Mouse (Mus musculus): ENCODE measurements at regions not wholly inside any gene's neighbourhood (a gene's known extent, or its start where the extent isn't known, plus 50 kb on each side); places are given as distances from the start of the nearest gene placed in this dataset.

- WGBS, result 78% methylated on average over 3 of the region's 3 CpGs
- no peak for ATAC-seq
Measured at GRCm38 (mm10) chr1:57512516-57512915, 105.6 kb upstream of the Tyw5 start.

GRCm38 (mm10) chr1:57525965-57526364 lies 119.1 kb upstream of the Tyw5 start:
- 90% methylated on average over 4 of the region's 4 CpGs for WGBS
- Histone ChIP-seq H3K27me3 (no peaks in the 10 kb centered on the region), H3K36me3 (no peaks in the 10 kb centered on the region), H3K9me3 (no peaks in the 10 kb centered on the region), H3K4me3 (replicated peaks) (no peak overlapping the region), H3K9ac (replicated peaks) (no peak overlapping the region), H3K4me1 (replicated peaks) (0 out of 2 replicates have a peak, but pooled peaks cover 4% of the 10 kb centered on the region), H3K4me2 (replicated peaks) (no peak overlapping the region), H3K27ac (no peak overlapping the region)
- ATAC-seq, result no peak

More at GRCm38 (mm10) chr1:57512516-57512915, 105.6 kb upstream of the Tyw5 start:
- no peak overlapping the region for H3K4me2 ChIP-seq (replicated peaks)
- no peaks in the 10 kb centered on the region for H3K9me3 ChIP-seq
- no peaks in the 10 kb centered on the region for H3K36me3 ChIP-seq
- H3K27ac ChIP-seq, result no peak overlapping the region
- H3K4me3 ChIP-seq (replicated peaks), result no peak overlapping the region
- H3K9ac ChIP-seq (replicated peaks), result no peak overlapping the region
- no peaks in the 10 kb centered on the region for H3K27me3 ChIP-seq
- no peaks in the 10 kb centered on the region for H3K4me1 ChIP-seq (replicated peaks)

DNA sequence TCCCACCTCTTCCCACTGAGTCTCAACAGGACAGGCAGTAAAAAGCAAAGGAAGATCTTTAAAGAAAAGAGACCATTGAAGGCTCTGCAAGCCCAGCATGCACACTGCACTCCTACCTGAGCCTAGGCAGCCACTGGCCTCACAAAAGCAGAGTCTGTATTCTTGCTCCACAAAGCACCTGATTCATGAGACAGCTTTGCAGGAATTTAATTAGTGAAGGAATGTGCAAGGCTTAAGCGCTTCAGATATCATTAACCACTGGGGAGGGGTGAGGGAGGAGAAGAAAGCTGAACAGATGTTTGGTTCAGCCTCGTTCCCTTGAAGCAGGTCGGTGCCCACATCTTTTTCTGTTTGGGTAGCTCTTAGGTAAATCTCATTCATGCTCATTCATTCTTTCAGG lies 121.8 kb upstream of the Tyw5 start:
- WGBS, result 29% methylated on average over 3 of the region's 3 CpGs
- ATAC-seq, result no peak

DNA sequence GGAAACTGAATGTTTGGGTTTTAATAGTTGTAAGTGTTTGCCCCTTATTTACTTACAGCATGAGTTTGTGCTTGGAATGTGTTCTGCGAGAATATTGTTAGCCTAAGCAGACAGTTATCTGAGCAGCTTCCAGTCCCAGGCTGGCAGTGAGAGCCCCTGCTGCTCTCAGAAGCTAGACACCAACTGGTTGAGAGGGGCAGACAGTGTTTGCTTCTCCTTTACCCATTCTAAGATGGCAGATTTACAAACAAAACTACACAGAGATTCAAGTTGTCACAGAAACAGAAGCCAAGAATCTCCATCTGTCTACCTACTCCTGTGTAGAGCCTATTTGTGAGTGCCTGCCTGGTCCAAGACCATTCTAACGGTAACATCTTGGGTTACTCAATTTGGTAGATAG lies 122.4 kb upstream of the Tyw5 start:
- no peak for ATAC-seq
- Histone ChIP-seq H3K9ac (replicated peaks) (no peak overlapping the region), H3K4me3 (replicated peaks) (no peak overlapping the region), H3K27ac (no peak overlapping the region), H3K27me3 (no peaks in the 10 kb centered on the region), H3K36me3 (no peaks in the 10 kb centered on the region), H3K4me2 (replicated peaks) (no peak overlapping the region), H3K4me1 (replicated peaks) (0 out of 2 replicates have a peak, but pooled peaks cover 4% of the 10 kb centered on the region), H3K9me3 (no peaks in the 10 kb centered on the region)
- WGBS, result 80% methylated on average over 2 of the region's 2 CpGs

More for the DNA sequence above, 121.8 kb upstream of the Tyw5 start:
- Histone ChIP-seq H3K27ac (no peak overlapping the region), H3K9me3 (no peaks in the 10 kb centered on the region), H3K9ac (replicated peaks) (no peak overlapping the region), H3K27me3 (no peaks in the 10 kb centered on the region), H3K4me1 (replicated peaks) (0 out of 2 replicates have a peak, but pooled peaks cover 4% of the 10 kb centered on the region), H3K36me3 (no peaks in the 10 kb centered on the region), H3K4me2 (replicated peaks) (no peak overlapping the region), H3K4me3 (replicated peaks) (no peak overlapping the region)

DNA sequence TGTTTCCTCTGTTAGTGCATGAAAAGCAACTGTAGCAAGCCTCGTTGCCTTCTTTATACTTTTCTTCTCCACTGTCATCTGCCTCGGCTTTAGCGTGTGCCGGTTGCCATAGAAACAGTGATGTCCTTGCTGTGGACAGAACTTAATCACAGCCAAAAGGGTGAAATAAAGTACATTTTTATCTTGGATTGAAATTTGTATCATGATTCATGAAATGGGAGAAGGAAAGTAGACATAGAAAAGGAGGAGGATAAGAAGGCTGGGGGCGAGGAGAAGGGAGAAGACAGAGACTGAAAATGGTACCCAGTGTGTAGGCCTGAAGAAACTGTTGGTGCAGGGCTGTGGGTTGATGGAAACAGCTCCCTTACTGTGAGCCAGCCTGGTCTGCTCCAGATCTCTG lies 130.5 kb upstream of the Tyw5 start:
- Histone ChIP-seq H3K4me2 (replicated peaks) (no peak overlapping the region), H3K4me1 (replicated peaks) (no peaks in the 10 kb centered on the region), H3K9ac (replicated peaks) (no peak overlapping the region), H3K27me3 (no peaks in the 10 kb centered on the region), H3K9me3 (no peaks in the 10 kb centered on the region), H3K27ac (no peak overlapping the region), H3K4me3 (replicated peaks) (no peak overlapping the region), H3K36me3 (no peaks in the 10 kb centered on the region)
- ATAC-seq, result no peak
- WGBS, result 59% methylated on average over 5 of the region's 5 CpGs

DNA sequence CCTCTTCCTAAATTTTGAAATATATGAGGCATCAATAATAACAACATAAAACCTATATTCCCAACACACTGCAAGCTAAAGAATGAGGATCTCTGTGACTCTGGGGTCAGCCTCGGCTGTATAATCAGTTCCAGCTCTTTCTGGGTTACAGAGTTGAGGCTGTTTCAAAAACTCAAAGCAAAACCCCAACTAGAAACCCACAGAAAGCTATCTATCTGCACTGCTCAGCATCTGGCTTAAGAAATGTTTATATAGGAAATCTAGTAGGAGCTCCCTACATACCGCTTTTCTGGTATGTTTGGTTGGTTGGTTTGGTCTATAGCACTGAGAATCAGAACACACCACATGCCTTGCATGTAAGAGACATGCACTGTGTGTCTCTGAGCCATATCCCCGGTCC lies 137.8 kb upstream of the Tyw5 start:
- Histone ChIP-seq H3K9ac (replicated peaks) (no peak overlapping the region), H3K27me3 (no peaks in the 10 kb centered on the region), H3K4me2 (replicated peaks) (no peak overlapping the region), H3K9me3 (no peaks in the 10 kb centered on the region), H3K27ac (no peak overlapping the region), H3K4me3 (replicated peaks) (no peak overlapping the region), H3K36me3 (no peaks in the 10 kb centered on the region), H3K4me1 (replicated peaks) (peaks cover 17% of the 10 kb centered on the region)
- ATAC-seq, result no peak
- WGBS, result 83% methylated on average over 3 of the region's 3 CpGs

DNA sequence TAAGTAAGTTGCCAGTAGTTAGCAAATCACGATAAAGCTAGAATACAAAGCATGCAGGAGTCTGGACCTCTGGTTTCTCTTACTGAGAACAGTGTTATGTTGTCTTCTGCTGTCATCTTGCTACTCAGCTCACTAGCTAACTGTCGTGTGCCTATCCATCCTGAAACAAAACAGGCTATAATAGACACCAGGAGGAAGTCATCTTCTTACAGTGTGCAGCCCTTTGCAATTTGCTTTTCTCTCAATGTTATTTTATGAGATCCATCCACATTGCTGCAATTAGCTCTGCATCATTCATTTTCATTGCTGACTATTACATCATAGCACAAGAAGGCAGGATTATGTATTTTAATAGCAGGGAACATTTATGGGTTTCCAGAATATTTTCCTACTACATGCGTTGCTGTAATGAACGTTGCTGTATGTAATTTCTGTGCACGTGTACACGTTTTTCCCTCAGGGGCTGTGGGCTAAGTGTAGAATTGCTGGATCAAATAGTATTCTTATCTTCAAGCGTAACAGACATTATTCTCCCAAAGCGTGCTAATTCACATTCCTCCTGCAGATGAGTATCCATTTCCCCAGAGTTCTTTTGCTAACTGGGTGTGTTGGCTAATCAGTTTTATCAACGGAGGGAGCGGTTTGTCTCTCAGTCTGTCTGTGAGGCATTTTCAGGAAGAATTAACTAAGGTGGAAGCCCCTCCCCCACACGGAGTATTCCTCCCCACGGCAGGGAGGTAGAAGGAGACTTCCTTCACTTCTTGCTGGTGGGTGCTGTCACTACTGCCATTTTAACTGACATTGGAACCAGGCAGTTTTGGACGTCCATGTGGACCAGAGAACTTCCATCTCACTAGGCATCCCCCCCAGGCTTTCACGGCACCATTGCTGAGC lies 139.1 kb upstream of the Tyw5 start:
- Histone ChIP-seq H3K27ac (no peak overlapping the region; the same call in none of the 2 replicates), H3K4me1 (replicated peaks) (peaks cover 17% of the 10 kb centered on the region), H3K27me3 (no peaks in the 10 kb centered on the region), H3K9me3 (no peaks in the 10 kb centered on the region), H3K4me3 (replicated peaks) (no peak overlapping the region), H3K36me3 (no peaks in the 10 kb centered on the region), H3K4me2 (replicated peaks) (0 out of 2 replicates have a peak overlapping the region, but pooled peaks have one; percentile 5), H3K9ac (replicated peaks) (no peak overlapping the region)
- 0 out of 2 replicates have a peak, but pooled peaks have one; percentile 45 for ATAC-seq
- 54% methylated on average over 14 of the region's 14 CpGs for WGBS

DNA sequence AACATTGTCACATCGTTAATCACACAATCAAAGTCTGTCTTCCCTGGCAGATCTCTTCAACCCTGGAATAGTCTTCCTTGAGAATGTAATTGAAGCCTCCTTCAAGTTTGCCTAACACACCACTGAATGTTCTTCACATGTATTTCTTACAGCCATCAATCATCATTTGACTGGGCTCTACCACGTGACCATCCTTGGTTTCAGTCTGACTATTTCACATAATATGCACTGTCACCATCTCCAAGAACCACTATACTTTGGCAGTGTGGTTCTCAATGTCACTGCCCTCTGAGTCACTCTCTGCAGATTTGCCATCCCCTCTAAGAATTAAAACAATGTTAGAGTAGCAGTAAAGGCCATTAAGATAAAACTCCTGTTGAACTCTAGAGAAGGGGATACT lies 154.6 kb upstream of the Tyw5 start:
- Histone ChIP-seq H3K4me3 (replicated peaks) (no peak overlapping the region), H3K9me3 (no peaks in the 10 kb centered on the region), H3K36me3 (no peaks in the 10 kb centered on the region), H3K27ac (no peak overlapping the region), H3K4me1 (replicated peaks) (no peaks in the 10 kb centered on the region), H3K27me3 (no peaks in the 10 kb centered on the region), H3K4me2 (replicated peaks) (no peak overlapping the region), H3K9ac (replicated peaks) (no peak overlapping the region)
- WGBS, result 90% methylated on average over 2 of the region's 2 CpGs
- no peak for ATAC-seq

DNA sequence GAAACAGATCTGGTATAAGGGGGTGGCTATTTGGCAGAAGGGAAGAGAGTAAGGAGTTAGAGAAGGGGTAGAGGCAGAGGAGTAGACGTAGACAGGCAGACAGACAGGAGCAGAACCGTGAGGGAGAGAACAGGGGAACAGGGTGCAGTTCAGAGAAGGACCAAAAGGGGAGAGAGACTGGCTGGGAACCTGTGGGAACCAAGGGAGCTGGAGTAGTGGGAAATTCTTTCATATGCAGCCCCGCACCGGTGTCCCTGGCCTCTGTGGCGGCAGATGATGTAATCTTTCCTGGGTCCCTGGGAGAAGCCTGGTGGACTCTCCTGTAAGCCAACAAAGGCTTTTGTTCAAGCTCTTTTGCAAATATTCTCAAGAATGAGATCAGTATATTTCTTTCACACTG lies 157.8 kb upstream of the Tyw5 start:
- H3K9ac ChIP-seq (replicated peaks), result no peak overlapping the region
- 54% methylated on average over 5 of the region's 5 CpGs for WGBS

GRCm38 (mm10) chr1:57572097-57572496 lies 165.2 kb upstream of the Tyw5 start:
- no peaks in the 10 kb centered on the region for H3K36me3 ChIP-seq
- no peak overlapping the region for H3K9ac ChIP-seq (replicated peaks)
- 0 out of 2 replicates have a peak, but pooled peaks cover 2% of the 10 kb centered on the region for H3K9me3 ChIP-seq
- no peak overlapping the region for H3K4me3 ChIP-seq (replicated peaks)
- no peaks in the 10 kb centered on the region for H3K27me3 ChIP-seq
- H3K27ac ChIP-seq, result no peak overlapping the region
- WGBS, result 84% methylated on average over 5 of the region's 5 CpGs
- H3K4me2 ChIP-seq (replicated peaks), result no peak overlapping the region
- H3K4me1 ChIP-seq (replicated peaks), result no peaks in the 10 kb centered on the region
- ATAC-seq, result no peak

More for the DNA sequence above, 157.8 kb upstream of the Tyw5 start:
- Histone ChIP-seq H3K9me3 (no peaks in the 10 kb centered on the region), H3K36me3 (no peaks in the 10 kb centered on the region), H3K4me2 (replicated peaks) (no peak overlapping the region), H3K4me1 (replicated peaks) (no peaks in the 10 kb centered on the region), H3K27ac (no peak overlapping the region), H3K27me3 (no peaks in the 10 kb centered on the region), H3K4me3 (replicated peaks) (no peak overlapping the region)
- 0 out of 2 replicates have a peak, but pooled peaks have one; percentile 27 for ATAC-seq

DNA sequence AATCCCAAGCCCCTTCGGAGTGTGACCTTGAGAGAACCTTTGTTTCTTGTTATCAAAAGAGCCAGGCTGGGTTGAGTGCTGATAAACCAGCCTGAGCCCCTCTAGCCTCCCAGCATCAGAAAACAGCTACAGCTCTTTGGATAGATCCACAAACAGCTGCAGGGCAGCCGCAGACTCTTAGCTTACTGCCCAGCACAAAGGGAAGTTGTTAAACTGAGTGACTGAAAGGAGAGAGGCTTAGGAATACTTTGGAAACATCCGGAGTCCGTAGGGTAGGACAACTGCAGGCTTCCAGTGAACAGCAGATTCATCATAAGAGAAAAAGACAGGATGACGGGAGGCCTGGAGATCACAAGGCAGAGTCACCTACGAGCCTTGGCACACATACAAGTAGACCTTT lies 166.9 kb upstream of the Tyw5 start:
- Histone ChIP-seq H3K4me1 (replicated peaks) (no peaks in the 10 kb centered on the region), H3K9me3 (0 out of 2 replicates have a peak, but pooled peaks cover 2% of the 10 kb centered on the region), H3K27ac (no peak overlapping the region), H3K9ac (replicated peaks) (no peak overlapping the region), H3K4me3 (replicated peaks) (no peak overlapping the region), H3K4me2 (replicated peaks) (no peak overlapping the region), H3K27me3 (no peaks in the 10 kb centered on the region), H3K36me3 (no peaks in the 10 kb centered on the region)
- no peak for ATAC-seq
- 70% methylated on average over 6 of the region's 6 CpGs for WGBS

- 98% methylated on average over 6 of the region's 6 CpGs for WGBS
- Histone ChIP-seq H3K27ac (no peak overlapping the region), H3K9ac (replicated peaks) (no peak overlapping the region), H3K27me3 (no peaks in the 10 kb centered on the region), H3K9me3 (0 out of 2 replicates have a peak, but pooled peaks cover 2% of the 10 kb centered on the region), H3K4me3 (replicated peaks) (no peak overlapping the region), H3K4me1 (replicated peaks) (no peaks in the 10 kb centered on the region), H3K4me2 (replicated peaks) (no peak overlapping the region), H3K36me3 (no peaks in the 10 kb centered on the region)
- no peak for ATAC-seq
Measured at GRCm38 (mm10) chr1:57574530-57574929, 167.6 kb upstream of the Tyw5 start.

Measured in midbrain, embryonic 13.5 days (tissue).